Comparison of ENCODE assay signal across 8 mouse cellular contexts in genomic region chr11:53520122-53520978, GRCm38 (mm10). TPM values are rescaled to one million over a fixed set of nuclear protein-coding genes. Genes with fewer than 3 reads are reported as not detected.
A peak's percentile ranks its signal among the peaks of the same experiment; 100 is the strongest.
DNase-seq lines count a peak whose midpoint lies in the region; ATAC-seq and TF ChIP-seq lines count a peak whose summit lies in the region.

No protein-coding gene starts in this region.

- peak; percentile 44; the same call in 1 of the 2 replicates for ATAC-seq in limb, embryonic 11.5 days (ENCODE audit: insufficient number of reproducible peaks, low FRiP score, low TSS enrichment, low read depth)
- ATAC-seq in midbrain, embryonic 12.5 days (ENCODE audit: low FRiP score, low read depth): peak; percentile 48; the same call in 1 of the 2 replicates

- no peaks in the 10 kb centered on the region for H3K9me3 ChIP-seq in limb, embryonic 11.5 days (ENCODE audit: control insufficient read depth, low read length)
- H3K9me3 ChIP-seq in midbrain, embryonic 12.5 days: no peaks in the 10 kb centered on the region

- H3K27me3 ChIP-seq in kidney, adult 2 months (replicated peaks; ENCODE audit: control insufficient read depth, insufficient read depth, low read length): no peaks in the 10 kb centered on the region
- H3K27me3 ChIP-seq in limb, embryonic 11.5 days (ENCODE audit: control insufficient read depth, insufficient read depth, low read length): no peaks in the 10 kb centered on the region
- H3K27me3 ChIP-seq in midbrain, embryonic 12.5 days: peaks cover 47% of the 10 kb centered on the region

- 7% methylated on average over 24 of the region's 24 CpGs for WGBS in kidney, adult 2 months
- WGBS in limb, embryonic 11.5 days: 3% methylated on average over 24 of the region's 24 CpGs
- 1% methylated on average over 24 of the region's 24 CpGs for WGBS in midbrain, embryonic 12.5 days

- peak; percentile 26 to 37 for DNase-seq in adrenal gland, adult 18-20 months (ENCODE audit: low spot score in 2 of 2)
- DNase-seq in adrenal gland, postnatal 25 days: no peak
- DNase-seq in embryo, embryonic 9.5 days (ENCODE audit: extremely low spot score): peak; percentile 28
- DNase-seq in gastrocnemius, postnatal 36 days: peak; percentile 52 to 65
- peak; percentile 60 for DNase-seq in kidney, adult 2 months
- peak; percentile 51 for DNase-seq in limb, embryonic 11.5 days (ENCODE audit: low spot score)
- peak; percentile 45 to 63 for DNase-seq in spleen, postnatal 36 days (ENCODE audit: low spot score in 2 of 2)

- H3K36me3 ChIP-seq in kidney, adult 2 months (ENCODE audit: control insufficient read depth, insufficient read depth, low read length): no peaks in the 10 kb centered on the region
- H3K36me3 ChIP-seq in limb, embryonic 11.5 days (ENCODE audit: control insufficient read depth, insufficient read depth, low read length): no peaks in the 10 kb centered on the region
- H3K36me3 ChIP-seq in midbrain, embryonic 12.5 days: no peaks in the 10 kb centered on the region

- H3K4me1 ChIP-seq in kidney, adult 2 months (ENCODE audit: control insufficient read depth, insufficient read depth, low read length): peaks cover 5% of the 10 kb centered on the region
- peaks cover 23% of the 10 kb centered on the region for H3K4me1 ChIP-seq in limb, embryonic 11.5 days (ENCODE audit: control insufficient read depth, insufficient read depth, low read length)
- H3K4me1 ChIP-seq in midbrain, embryonic 12.5 days: peaks cover 26% of the 10 kb centered on the region

- no peak for TF ChIP-seq CTCF in kidney, adult 2 months (conservative IDR thresholded peaks at IDR 0.05; ENCODE audit: insufficient read depth, insufficient read length, low read depth, low read length)

- H3K4me3 ChIP-seq in kidney, adult 2 months (ENCODE audit: insufficient read depth, low read depth, low read length): peak overlapping the region; percentile 89
- peak overlapping the region; percentile 78 for H3K4me3 ChIP-seq in limb, embryonic 11.5 days (ENCODE audit: low read depth, low read length)
- H3K4me3 ChIP-seq in midbrain, embryonic 12.5 days: peak overlapping the region; percentile 83

- intact Hi-C loops in gastrocnemius, postnatal 36 days (cut with DNase I): loop anchor here (5.0 kb wide), 1 partner anchor 48 kb away; the partner anchor contains the start of gene Gm9837

- peak overlapping the region; percentile 84 for H3K4me2 ChIP-seq in limb, embryonic 11.5 days (ENCODE audit: low read depth, severe bottlenecking)
- peak overlapping the region; percentile 84 for H3K4me2 ChIP-seq in midbrain, embryonic 12.5 days (replicated peaks)

- no peak for TF ChIP-seq POLR2A in kidney, adult 2 months (IDR thresholded peaks at IDR 0.05; ENCODE audit: low read depth, low read length)

- H3K27ac ChIP-seq in kidney, adult 2 months (ENCODE audit: insufficient read depth, low read depth, low read length): peak overlapping the region; percentile 49
- H3K27ac ChIP-seq in limb, embryonic 11.5 days (replicated peaks; ENCODE audit: low read depth, low read length): peak overlapping the region; percentile 56; the same call in 1 of the 2 replicates
- H3K27ac ChIP-seq in midbrain, embryonic 12.5 days (replicated peaks): no peak overlapping the region

- H3K9ac ChIP-seq in limb, embryonic 11.5 days (ENCODE audit: low read length): peak overlapping the region; percentile 82
- peak overlapping the region; percentile 90 for H3K9ac ChIP-seq in midbrain, embryonic 12.5 days (replicated peaks)

RNA-seq across cellular contexts. Expression of gene Sept8, which starts 1.3 kb away (rescaled TPM):
- 10 to 100 TPM; 28.9 to 32.1 TPM for total RNA-seq in adrenal gland, adult 18-20 months (2021)
- 44.5 and 44.6 TPM in 2 replicates for total RNA-seq in adrenal gland, postnatal 25 days (2021)
- 10 to 100 TPM; 11.7 to 15.5 TPM for total RNA-seq in gastrocnemius, postnatal 36 days (2021)
- 15.6 and 16.3 TPM in 2 replicates for polyA plus RNA-seq in kidney, adult 2 months (2012; rRNA removed)
- polyA plus RNA-seq in limb, embryonic 11.5 days (2014; fragmentation: Nextera tagmentation; extraction: Ambion mirVana): 22.5 and 27.2 TPM in 2 replicates
- polyA plus RNA-seq in midbrain, embryonic 12.5 days (2016; fragmentation: Nextera tagmentation; extraction: Ambion mirVana): 14.3 and 17.1 TPM in 2 replicates

RNA-seq across cellular contexts. Expression of gene Sowaha, which starts 40.3 kb away (rescaled TPM):
- total RNA-seq in adrenal gland, adult 18-20 months (2021): under 1 TPM; 0.19 to 0.30 TPM
- total RNA-seq in adrenal gland, postnatal 25 days (2021): 0.30 and 0.33 TPM in 2 replicates
- total RNA-seq in gastrocnemius, postnatal 36 days (2021): under 1 TPM; 0.08 to 0.12 TPM
- 0.84 and 1.8 TPM in 2 replicates for polyA plus RNA-seq in kidney, adult 2 months (2012; rRNA removed)
- 0.08 and 0.20 TPM in 2 replicates for polyA plus RNA-seq in limb, embryonic 11.5 days (2014; fragmentation: Nextera tagmentation; extraction: Ambion mirVana)
- polyA plus RNA-seq in midbrain, embryonic 12.5 days (2016; fragmentation: Nextera tagmentation; extraction: Ambion mirVana): 0.39 and 0.77 TPM in 2 replicates

RNA-seq across cellular contexts. Expression of gene Gm9945, which starts 40.4 kb away (rescaled TPM):
- total RNA-seq in adrenal gland, adult 18-20 months (2021): not detected
- total RNA-seq in adrenal gland, postnatal 25 days (2021): not detected in 2 replicates
- not detected for total RNA-seq in gastrocnemius, postnatal 36 days (2021)
- polyA plus RNA-seq in kidney, adult 2 months (2012; rRNA removed): not detected in 2 replicates
- polyA plus RNA-seq in limb, embryonic 11.5 days (2014; fragmentation: Nextera tagmentation; extraction: Ambion mirVana): not detected in 2 replicates
- polyA plus RNA-seq in midbrain, embryonic 12.5 days (2016; fragmentation: Nextera tagmentation; extraction: Ambion mirVana): not detected in 2 replicates

RNA-seq across cellular contexts. Expression of gene Kif3a, which starts 46.8 kb away (rescaled TPM):
- 10 to 100 TPM; 23.2 to 25.9 TPM for total RNA-seq in adrenal gland, adult 18-20 months (2021)
- 27.0 and 31.9 TPM in 2 replicates for total RNA-seq in adrenal gland, postnatal 25 days (2021)
- 1 to 10 TPM; 3.2 to 4.9 TPM for total RNA-seq in gastrocnemius, postnatal 36 days (2021)
- 7.4 and 7.5 TPM in 2 replicates for polyA plus RNA-seq in kidney, adult 2 months (2012; rRNA removed)
- polyA plus RNA-seq in limb, embryonic 11.5 days (2014; fragmentation: Nextera tagmentation; extraction: Ambion mirVana): 72.0 and 79.4 TPM in 2 replicates
- 127 and 151 TPM in 2 replicates for polyA plus RNA-seq in midbrain, embryonic 12.5 days (2016; fragmentation: Nextera tagmentation; extraction: Ambion mirVana)

RNA-seq across cellular contexts. Expression of gene Gm9837, which starts 50.1 kb away (rescaled TPM):
- total RNA-seq in adrenal gland, adult 18-20 months (2021): not detected
- total RNA-seq in adrenal gland, postnatal 25 days (2021): not detected in 2 replicates
- total RNA-seq in gastrocnemius, postnatal 36 days (2021): not detected
- not detected in 2 replicates for polyA plus RNA-seq in kidney, adult 2 months (2012; rRNA removed)
- polyA plus RNA-seq in limb, embryonic 11.5 days (2014; fragmentation: Nextera tagmentation; extraction: Ambion mirVana): not detected in 2 replicates
- polyA plus RNA-seq in midbrain, embryonic 12.5 days (2016; fragmentation: Nextera tagmentation; extraction: Ambion mirVana): not detected in 2 replicates
